Mouse (Mus musculus): ENCODE measurements around the gene Kcnq5. TPM values are rescaled to one million over a fixed set of nuclear protein-coding genes. Genes with fewer than 3 reads are reported as not detected.

Kcnq5 gene
- polyA plus RNA-seq, 1 experiment from 2014 or later, result 0.95 TPM

- no peak for ATAC-seq (ENCODE audit: low FRiP score, low TSS enrichment)
- no peaks in the 10 kb centered on the region for H3K36me3 ChIP-seq (ENCODE audit: insufficient read depth, low read length)
- H3K4me1 ChIP-seq (ENCODE audit: insufficient read depth, low read length), result no peaks in the 10 kb centered on the region
- H3K4me3 ChIP-seq (ENCODE audit: low read length), result no peak overlapping the region
- H3K9me3 ChIP-seq (ENCODE audit: low read length), result no peaks in the 10 kb centered on the region
- no peaks in the 10 kb centered on the region for H3K27me3 ChIP-seq (ENCODE audit: insufficient read depth, low read length)
- H3K27ac ChIP-seq (ENCODE audit: low read length), result no peak overlapping the region
- WGBS, result 91% methylated on average over 8 of the region's 8 CpGs
- no peak overlapping the region for H3K9ac ChIP-seq (replicated peaks; ENCODE audit: low read length)
- H3K4me2 ChIP-seq (replicated peaks; ENCODE audit: low read depth, low read length), result no peak overlapping the region
Observed at GRCm38 (mm10) chr1:21521475-21521874, 440.3 kb downstream of the Kcnq5 start.

GRCm38 (mm10) chr1:21520116-21520645, 441.6 kb downstream of the Kcnq5 start:
- H3K27me3 ChIP-seq (ENCODE audit: insufficient read depth, low read length), result no peaks in the 10 kb centered on the region
- H3K36me3 ChIP-seq (ENCODE audit: insufficient read depth, low read length), result no peaks in the 10 kb centered on the region
- H3K9ac ChIP-seq (replicated peaks; ENCODE audit: low read length), result no peak overlapping the region
- no peak overlapping the region for H3K4me2 ChIP-seq (replicated peaks; ENCODE audit: low read depth, low read length)
- H3K27ac ChIP-seq (ENCODE audit: low read length), result no peak overlapping the region
- no peaks in the 10 kb centered on the region for H3K9me3 ChIP-seq (ENCODE audit: low read length)
- no peak for ATAC-seq (ENCODE audit: low FRiP score, low TSS enrichment)
- 48% methylated on average over 10 of the region's 10 CpGs for WGBS
- no peaks in the 10 kb centered on the region for H3K4me1 ChIP-seq (ENCODE audit: insufficient read depth, low read length)
- H3K4me3 ChIP-seq (ENCODE audit: low read length), result no peak overlapping the region

GRCm38 (mm10) chr1:21506665-21507064, 455.1 kb downstream of the Kcnq5 start:
- 75% methylated on average over 7 of the region's 7 CpGs for WGBS
- ATAC-seq (ENCODE audit: low FRiP score, low TSS enrichment), result no peak
- H3K9me3 ChIP-seq (ENCODE audit: low read length), result no peaks in the 10 kb centered on the region

GRCm38 (mm10) chr1:21499815-21500534, 461.8 kb downstream of the Kcnq5 start:
- no peak overlapping the region for H3K4me3 ChIP-seq (ENCODE audit: low read length)
- H3K4me2 ChIP-seq (replicated peaks; ENCODE audit: low read depth, low read length), result no peak overlapping the region
- H3K9ac ChIP-seq (replicated peaks; ENCODE audit: low read length), result no peak overlapping the region
- H3K9me3 ChIP-seq (ENCODE audit: low read length), result no peaks in the 10 kb centered on the region
- no peak for ATAC-seq (ENCODE audit: low FRiP score, low TSS enrichment)
- no peaks in the 10 kb centered on the region for H3K36me3 ChIP-seq (ENCODE audit: insufficient read depth, low read length)
- no peak overlapping the region for H3K27ac ChIP-seq (ENCODE audit: low read length)
- H3K27me3 ChIP-seq (ENCODE audit: insufficient read depth, low read length), result no peaks in the 10 kb centered on the region
- WGBS, result 30% methylated on average over 10 of the region's 10 CpGs
- H3K4me1 ChIP-seq (ENCODE audit: insufficient read depth, low read length), result peaks cover 3% of the 10 kb centered on the region; the same call in 1 of the 2 replicates

More at GRCm38 (mm10) chr1:21506665-21507064, 455.1 kb downstream of the Kcnq5 start:
- no peaks in the 10 kb centered on the region for H3K27me3 ChIP-seq (ENCODE audit: insufficient read depth, low read length)
- H3K27ac ChIP-seq (ENCODE audit: low read length), result no peak overlapping the region
- H3K36me3 ChIP-seq (ENCODE audit: insufficient read depth, low read length), result no peaks in the 10 kb centered on the region
- H3K4me3 ChIP-seq (ENCODE audit: low read length), result no peak overlapping the region
- H3K4me1 ChIP-seq (ENCODE audit: insufficient read depth, low read length), result no peaks in the 10 kb centered on the region
- H3K4me2 ChIP-seq (replicated peaks; ENCODE audit: low read depth, low read length), result no peak overlapping the region
- H3K9ac ChIP-seq (replicated peaks; ENCODE audit: low read length), result no peak overlapping the region

- Histone ChIP-seq H3K9me3 (ENCODE audit: low read length) (no peaks in the 10 kb centered on the region), H3K36me3 (ENCODE audit: insufficient read depth, low read length) (no peaks in the 10 kb centered on the region), H3K9ac (replicated peaks; ENCODE audit: low read length) (no peak overlapping the region), H3K4me3 (ENCODE audit: low read length) (no peak overlapping the region), H3K27ac (ENCODE audit: low read length) (no peak overlapping the region), H3K4me1 (ENCODE audit: insufficient read depth, low read length) (peaks cover 3% of the 10 kb centered on the region; the same call in 1 of the 2 replicates), H3K4me2 (replicated peaks; ENCODE audit: low read depth, low read length) (no peak overlapping the region), H3K27me3 (ENCODE audit: insufficient read depth, low read length) (no peaks in the 10 kb centered on the region)
- WGBS, result 83% methylated on average over 3 of the region's 3 CpGs
- ATAC-seq (ENCODE audit: low FRiP score, low TSS enrichment), result no peak
Observed at GRCm38 (mm10) chr1:21496307-21496706, 465.4 kb downstream of the Kcnq5 start.

GRCm38 (mm10) chr1:21488645-21489044, 473.1 kb downstream of the Kcnq5 start:
- Histone ChIP-seq H3K4me3 (ENCODE audit: low read length) (no peak overlapping the region), H3K4me2 (replicated peaks; ENCODE audit: low read depth, low read length) (no peak overlapping the region), H3K4me1 (ENCODE audit: insufficient read depth, low read length) (no peaks in the 10 kb centered on the region), H3K27ac (ENCODE audit: low read length) (no peak overlapping the region), H3K36me3 (ENCODE audit: insufficient read depth, low read length) (no peaks in the 10 kb centered on the region), H3K9me3 (ENCODE audit: low read length) (no peaks in the 10 kb centered on the region), H3K27me3 (ENCODE audit: insufficient read depth, low read length) (no peaks in the 10 kb centered on the region), H3K9ac (replicated peaks; ENCODE audit: low read length) (no peak overlapping the region)
- 85% methylated on average over 3 of the region's 3 CpGs for WGBS
- ATAC-seq (ENCODE audit: low FRiP score, low TSS enrichment), result no peak

GRCm38 (mm10) chr1:21486266-21486665, 475.5 kb downstream of the Kcnq5 start:
- Histone ChIP-seq H3K9ac (replicated peaks; ENCODE audit: low read length) (no peak overlapping the region), H3K27me3 (ENCODE audit: insufficient read depth, low read length) (no peaks in the 10 kb centered on the region), H3K4me1 (ENCODE audit: insufficient read depth, low read length) (no peaks in the 10 kb centered on the region), H3K27ac (ENCODE audit: low read length) (no peak overlapping the region), H3K4me3 (ENCODE audit: low read length) (no peak overlapping the region), H3K36me3 (ENCODE audit: insufficient read depth, low read length) (no peaks in the 10 kb centered on the region), H3K9me3 (ENCODE audit: low read length) (no peaks in the 10 kb centered on the region), H3K4me2 (replicated peaks; ENCODE audit: low read depth, low read length) (no peak overlapping the region)
- peak; percentile 49; the same call in 1 of the 2 replicates for ATAC-seq (ENCODE audit: low FRiP score, low TSS enrichment)
- WGBS, result 32% methylated on average over 5 of the region's 5 CpGs

GRCm38 (mm10) chr1:21469311-21469710, 492.4 kb downstream of the Kcnq5 start:
- no peaks in the 10 kb centered on the region for H3K36me3 ChIP-seq (ENCODE audit: insufficient read depth, low read length)
- no peak overlapping the region for H3K4me3 ChIP-seq (ENCODE audit: low read length)
- no peak overlapping the region for H3K9ac ChIP-seq (replicated peaks; ENCODE audit: low read length)
- H3K27ac ChIP-seq (ENCODE audit: low read length), result no peak overlapping the region
- no peak overlapping the region for H3K4me2 ChIP-seq (replicated peaks; ENCODE audit: low read depth, low read length)
- ATAC-seq (ENCODE audit: low FRiP score, low TSS enrichment), result no peak
- H3K9me3 ChIP-seq (ENCODE audit: low read length), result no peaks in the 10 kb centered on the region
- WGBS, result 86% methylated on average over 6 of the region's 6 CpGs
- H3K4me1 ChIP-seq (ENCODE audit: insufficient read depth, low read length), result no peaks in the 10 kb centered on the region
- no peaks in the 10 kb centered on the region for H3K27me3 ChIP-seq (ENCODE audit: insufficient read depth, low read length)

GRCm38 (mm10) chr1:21466431-21466830, 495.3 kb downstream of the Kcnq5 start:
- H3K36me3 ChIP-seq (ENCODE audit: insufficient read depth, low read length), result no peaks in the 10 kb centered on the region
- 87% methylated on average over 4 of the region's 4 CpGs for WGBS
- H3K4me2 ChIP-seq (replicated peaks; ENCODE audit: low read depth, low read length), result no peak overlapping the region
- H3K4me3 ChIP-seq (ENCODE audit: low read length), result no peak overlapping the region
- H3K4me1 ChIP-seq (ENCODE audit: insufficient read depth, low read length), result no peaks in the 10 kb centered on the region
- ATAC-seq (ENCODE audit: low FRiP score, low TSS enrichment), result no peak
- no peaks in the 10 kb centered on the region for H3K9me3 ChIP-seq (ENCODE audit: low read length)
- H3K9ac ChIP-seq (replicated peaks; ENCODE audit: low read length), result no peak overlapping the region
- H3K27me3 ChIP-seq (ENCODE audit: insufficient read depth, low read length), result no peaks in the 10 kb centered on the region
- no peak overlapping the region for H3K27ac ChIP-seq (ENCODE audit: low read length)

GRCm38 (mm10) chr1:21460941-21461689, 500.6 kb downstream of the Kcnq5 start:
- no peaks in the 10 kb centered on the region for H3K27me3 ChIP-seq (ENCODE audit: insufficient read depth, low read length)
- no peak overlapping the region for H3K4me2 ChIP-seq (replicated peaks; ENCODE audit: low read depth, low read length)
- WGBS, result 74% methylated on average over 18 of the region's 18 CpGs
- H3K4me3 ChIP-seq (ENCODE audit: low read length), result no peak overlapping the region
- no peaks in the 10 kb centered on the region for H3K36me3 ChIP-seq (ENCODE audit: insufficient read depth, low read length)
- no peaks in the 10 kb centered on the region for H3K9me3 ChIP-seq (ENCODE audit: low read length)
- H3K9ac ChIP-seq (replicated peaks; ENCODE audit: low read length), result no peak overlapping the region
- no peak overlapping the region for H3K27ac ChIP-seq (ENCODE audit: low read length)
- H3K4me1 ChIP-seq (ENCODE audit: insufficient read depth, low read length), result 0 out of 2 replicates have a peak, but pooled peaks cover 3% of the 10 kb centered on the region
- ATAC-seq (ENCODE audit: low FRiP score, low TSS enrichment), result peak; percentile 63; the same call in 1 of the 2 replicates
